8 mouse cellular contexts compared by ENCODE assay signal in the genomic region with DNA sequence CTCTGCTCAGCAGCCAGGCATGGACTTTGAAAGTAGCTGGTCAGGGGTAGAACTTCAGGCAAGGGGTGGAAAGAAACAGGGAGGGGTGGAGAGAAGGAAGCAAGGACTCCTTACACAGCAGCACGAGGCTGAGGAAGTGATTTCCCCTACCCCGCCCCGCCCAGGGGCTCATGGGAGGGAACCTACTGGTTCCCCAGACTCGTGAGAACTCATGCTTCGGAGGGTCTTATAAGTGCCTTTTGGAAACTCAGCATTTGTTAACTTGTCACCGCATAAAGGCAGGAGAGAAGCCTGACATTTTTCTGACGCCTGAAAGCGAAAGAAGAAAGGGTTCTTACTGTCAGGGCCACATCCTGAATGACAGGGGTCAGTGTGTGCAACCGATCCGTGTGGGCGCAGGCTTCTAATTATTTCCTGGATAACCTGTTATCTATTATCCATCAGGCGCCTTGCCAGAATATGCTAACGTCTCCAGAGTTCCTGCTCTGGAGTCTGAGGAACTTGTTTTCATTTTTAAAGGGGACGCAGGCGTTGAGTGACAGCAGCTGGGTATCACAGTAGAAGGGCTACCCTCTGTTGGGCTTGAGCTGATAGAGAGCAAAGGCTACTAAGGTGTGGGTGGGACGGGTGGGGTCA.
DNase-seq lines count a peak whose midpoint lies in the region; ATAC-seq and TF ChIP-seq lines count a peak whose summit lies in the region.

No protein-coding gene starts in this region.

- 21% methylated on average over 16 of the region's 16 CpGs for WGBS in hindbrain, postnatal 0 days
- WGBS in liver, embryonic 13.5 days (ENCODE audit: insufficient replicate concordance): 5% methylated on average over 16 of the region's 16 CpGs

- no peak overlapping the region for H3K27ac ChIP-seq in hindbrain, postnatal 0 days
- H3K27ac ChIP-seq in liver, embryonic 13.5 days: peak overlapping the region; percentile 62

- intact Hi-C loops in left cerebral cortex, postnatal 14 days (cut with DNase I): no loop called here

- peaks cover 25% of the 10 kb centered on the region for H3K4me1 ChIP-seq in erythroblast, embryonic 14.5 days (ENCODE audit: control insufficient read depth)
- H3K4me1 ChIP-seq in hindbrain, postnatal 0 days (ENCODE audit: insufficient read depth, low read length): no peaks in the 10 kb centered on the region
- H3K4me1 ChIP-seq in liver, embryonic 13.5 days (replicated peaks): peaks cover 55% of the 10 kb centered on the region

- TF ChIP-seq CTCF in hindbrain, postnatal 0 days (IDR thresholded peaks at IDR 0.05; ENCODE audit: low read depth): no peak

- DNase-seq in ovary, postnatal 36 days (ENCODE audit: low spot score): peak; percentile 37
- DNase-seq in ovary, postnatal 10 days (ENCODE audit: low spot score): no peak
- no peak for DNase-seq in hindbrain, postnatal 0 days (ENCODE audit: low spot score)
- DNase-seq in liver, embryonic 13.5 days: peak; percentile 12
- peak; percentile 11 to 24 for DNase-seq in natural killer cell, adult 2 months (ENCODE audit: low spot score in 2 of 2)
- no peak for DNase-seq in left cerebral cortex, postnatal 14 days (ENCODE audit: low spot score in 2 of 2)

- H3K9me3 ChIP-seq in erythroblast, embryonic 14.5 days (ENCODE audit: control insufficient read depth, low read length): no peaks in the 10 kb centered on the region
- no peaks in the 10 kb centered on the region for H3K9me3 ChIP-seq in hindbrain, postnatal 0 days (ENCODE audit: low read length)
- no peaks in the 10 kb centered on the region for H3K9me3 ChIP-seq in liver, embryonic 13.5 days (replicated peaks)

- H3K4me2 ChIP-seq in hindbrain, postnatal 0 days (ENCODE audit: low read depth, low read length): peak overlapping the region; percentile 37
- peak overlapping the region; percentile 71 for H3K4me2 ChIP-seq in liver, embryonic 13.5 days

- H3K4me3 ChIP-seq in erythroblast, embryonic 14.5 days (replicated peaks): peak overlapping the region; percentile 57
- H3K4me3 ChIP-seq in hindbrain, postnatal 0 days (ENCODE audit: low read length): no peak overlapping the region
- H3K4me3 ChIP-seq in liver, embryonic 13.5 days (replicated peaks): peak overlapping the region; percentile 52

- H3K36me3 ChIP-seq in erythroblast, embryonic 14.5 days (ENCODE audit: control insufficient read depth): no peaks in the 10 kb centered on the region
- H3K36me3 ChIP-seq in hindbrain, postnatal 0 days (ENCODE audit: insufficient read depth, low read length): no peaks in the 10 kb centered on the region
- no peaks in the 10 kb centered on the region for H3K36me3 ChIP-seq in liver, embryonic 13.5 days

- H3K27me3 ChIP-seq in erythroblast, embryonic 14.5 days (ENCODE audit: control insufficient read depth): no peaks in the 10 kb centered on the region
- no peaks in the 10 kb centered on the region for H3K27me3 ChIP-seq in hindbrain, postnatal 0 days (ENCODE audit: insufficient read depth, low read length)
- no peaks in the 10 kb centered on the region for H3K27me3 ChIP-seq in liver, embryonic 13.5 days

- no peak for ATAC-seq in hindbrain, postnatal 0 days
- peak; percentile 66 for ATAC-seq in liver, embryonic 13.5 days (ENCODE audit: low read depth)
- ATAC-seq in cerebellum, adult (ENCODE audit: insufficient number of reproducible peaks, low FRiP score, low TSS enrichment): no peak

- no peak overlapping the region for H3K9ac ChIP-seq in hindbrain, postnatal 0 days (replicated peaks; ENCODE audit: low read length)
- H3K9ac ChIP-seq in liver, embryonic 13.5 days: peak overlapping the region; percentile 57

Comparison
In these comparisons a context has a peak if more than half of its experiments do, and no peak if none do; other contexts are left out.
1. DNase-seq: peak in ovary, postnatal 36 days (single experiment), liver, embryonic 13.5 days (single experiment) and natural killer cell, adult 2 months (2 of 2); none in ovary, postnatal 10 days (single experiment), hindbrain, postnatal 0 days (single experiment) and left cerebral cortex, postnatal 14 days (0 of 2).